Mouse (Mus musculus) CH12.LX (cell line): ENCODE data around the gene Tmem145. TPM values are rescaled to one million over a fixed set of nuclear protein-coding genes. Genes with fewer than 3 reads are reported as not detected.

Experiments used
- DNase-seq: peaks from one replicate; pipeline ENCODE4 v3.0.0-alpha.2; 2013; ENCODE audit errors: extremely low read depth
- H3K27ac ChIP-seq: 2 replicates; pipeline ENCODE4 v1.5.1; 2012; ENCODE audit warnings: low read depth, mild to moderate bottlenecking, control low read depth, moderate library complexity; ENCODE audit not compliant: insufficient read depth
- H3K27me3 ChIP-seq: replicated peaks from 2 replicates; pipeline ENCODE3; 2012; ENCODE audit warnings: inconsistent platforms
- H3K36me3 ChIP-seq, 2 experiments: replicated peaks in 1 of 2; 2 replicates each; pipeline versions ENCODE3 to v1.6.1; 2012; ENCODE audit warnings: inconsistent platforms in 1 of 2, low read length in 1 of 2, mild to moderate bottlenecking in 1 of 2, mixed read lengths in 1 of 2, moderate library complexity in 1 of 2; ENCODE audit not compliant: control insufficient read depth in 1 of 2, insufficient read depth in 1 of 2
- H3K4me1 ChIP-seq, 2 experiments: 2 replicates each; pipeline ENCODE4 v1.6.1; 2012; ENCODE audit warnings: inconsistent platforms in 1 of 2, moderate library complexity in 1 of 2; ENCODE audit not compliant: insufficient read depth in 2 of 2, control insufficient read depth in 1 of 2
- H3K4me2 ChIP-seq: 2 replicates; pipeline ENCODE4 v1.6.1; 2012; ENCODE audit warnings: low read depth, mild to moderate bottlenecking, control low read depth; ENCODE audit not compliant: poor library complexity, insufficient read depth, severe bottlenecking
- H3K4me3 ChIP-seq, 3 experiments: fragments of 150-350 bp in 1 of 3; sonication (generic) in 1 of 3; replicated peaks in 1 of 3; 2 replicates each; pipeline versions ENCODE3 to v1.5.1; 2011 to 2012; ENCODE audit warnings: low read depth in 2 of 3, low read length in 2 of 3, mild to moderate bottlenecking in 2 of 3, moderate library complexity in 2 of 3, control low read depth in 1 of 3, improper control_type of control experiment in 1 of 3, inconsistent platforms in 1 of 3, mixed read lengths in 1 of 3; ENCODE audit not compliant: poor library complexity in 1 of 3
- H3K79me2 ChIP-seq: replicated peaks from 2 replicates; pipeline ENCODE4 v1.6.1; 2012; ENCODE audit warnings: mild to moderate bottlenecking, moderate library complexity; ENCODE audit not compliant: control insufficient read depth, poor library complexity, insufficient read depth, severe bottlenecking; ENCODE audit errors: extremely low read depth
- H3K9ac ChIP-seq: 2 replicates; pipeline ENCODE4 v1.6.1; 2012; ENCODE audit warnings: low read depth, mild to moderate bottlenecking, control low read depth, moderate library complexity; ENCODE audit not compliant: insufficient read depth
- H3K9me3 ChIP-seq: replicated peaks from 2 replicates; pipeline ENCODE3; 2012; ENCODE audit warnings: low read length, inconsistent platforms, mixed read lengths
- CHD1 ChIP-seq: IDR thresholded peaks from 2 replicates; pipeline ENCODE4 v1.6.1; 2012; ENCODE audit warnings: low read depth, low read length, improper control_type of control experiment, inconsistent platforms
- EP300 ChIP-seq: IDR thresholded peaks from 2 replicates; pipeline ENCODE4 v1.6.1; 2011; ENCODE audit warnings: low read length, improper control_type of control experiment
- HCFC1 ChIP-seq: IDR thresholded peaks from 2 replicates; pipeline ENCODE4 v1.6.1; 2012; ENCODE audit warnings: low read depth, mild to moderate bottlenecking, inconsistent platforms, low read length, improper control_type of control experiment
- JUN ChIP-seq: IDR thresholded peaks from 2 replicates; pipeline ENCODE4 v1.6.1; 2011; ENCODE audit warnings: low read depth, mild to moderate bottlenecking, low read length, improper control_type of control experiment, moderate library complexity; ENCODE audit not compliant: insufficient read depth
- KAT2A ChIP-seq: IDR thresholded peaks from 2 replicates; pipeline ENCODE4 v1.6.1; 2012; ENCODE audit warnings: low read length, improper control_type of control experiment, inconsistent platforms; ENCODE audit not compliant: insufficient replicate concordance
- MAZ ChIP-seq: IDR thresholded peaks from 2 replicates; pipeline ENCODE4 v1.6.1; 2012; ENCODE audit warnings: low read depth, mild to moderate bottlenecking, inconsistent platforms, low read length, improper control_type of control experiment, moderate library complexity
- MEF2A ChIP-seq: IDR thresholded peaks from 2 replicates; pipeline ENCODE4 v1.6.1; 2014; ENCODE audit warnings: low read depth, mild to moderate bottlenecking, inconsistent platforms, low read length, improper control_type of control experiment, borderline replicate concordance
- MXI1 ChIP-seq: IDR thresholded peaks from 2 replicates; pipeline ENCODE4 v1.6.1; 2011; ENCODE audit warnings: mild to moderate bottlenecking, low read depth, low read length, improper control_type of control experiment
- MYC ChIP-seq: IDR thresholded peaks from 2 replicates; pipeline ENCODE4 v1.6.1; 2011; ENCODE audit warnings: low read depth, mild to moderate bottlenecking, improper control_type of control experiment, low read length
- NRF1 ChIP-seq: IDR thresholded peaks from 2 replicates; pipeline ENCODE4 v1.6.1; 2014; ENCODE audit warnings: low read depth, mild to moderate bottlenecking, inconsistent platforms, low read length, improper control_type of control experiment, moderate library complexity
- RCOR1 ChIP-seq: conservative IDR thresholded peaks from 2 replicates; pipeline ENCODE4 v1.6.1; 2012; ENCODE audit warnings: low read depth, mild to moderate bottlenecking, inconsistent platforms, low read length, improper control_type of control experiment
- USF1 ChIP-seq: IDR thresholded peaks from 2 replicates; pipeline ENCODE4 v1.6.1; 2014; ENCODE audit warnings: low read depth, mild to moderate bottlenecking, inconsistent platforms, low read length, improper control_type of control experiment
- USF2 ChIP-seq: conservative IDR thresholded peaks from 2 replicates; pipeline ENCODE4 v1.6.1; 2011; ENCODE audit warnings: low read depth, low read length, improper control_type of control experiment
- ZC3H11A ChIP-seq: IDR thresholded peaks from 2 replicates; pipeline ENCODE4 v1.6.1; 2012; ENCODE audit warnings: low read depth, mild to moderate bottlenecking, inconsistent platforms, low read length, improper control_type of control experiment
- ZKSCAN1 ChIP-seq: IDR thresholded peaks from 2 replicates; pipeline ENCODE4 v1.6.1; 2012; ENCODE audit warnings: low read depth, inconsistent platforms, low read length, improper control_type of control experiment, borderline replicate concordance
- ZMIZ1 ChIP-seq: IDR thresholded peaks from 2 replicates; pipeline ENCODE4 v1.6.1; 2012; ENCODE audit warnings: low read depth, mild to moderate bottlenecking, inconsistent platforms, low read length, improper control_type of control experiment
- dilution Hi-C: fragments of 300-500 bp; cut with MboI; formaldehyde crosslinking; loops from 2 replicates; pipeline ENCODE4 v1.14.3; 2020; ENCODE audit warnings: low sequenced_read_pairs; ENCODE audit not compliant: extremely low pct_unique_long_range_greater_than_20kb, extremely low pct_ligation_motif_present
- in situ Hi-C: fragments of 300-500 bp; cut with MboI; formaldehyde crosslinking; loops from 3 replicates; pipeline ENCODE4 v1.14.3; 2019; ENCODE audit warnings: low sequenced_read_pairs, low pct_ligation_motif_present, low pct_unique_long_range_greater_than_20kb, mixed read lengths
- polyA plus RNA-seq: library from polyadenylated mRNA; unstranded; fragments of >175 nt; gene quantifications from 2 replicates; pipeline ENCODE4 v1.2.1, GENCODE M21; 2012; ENCODE audit warnings: low read depth; ENCODE audit not compliant: insufficient read length
- total RNA-seq, 2 experiments: library from RNA; depleted of rRNA; stranded (reverse); fragments of 300-350 nt in 1 of 2; fragments of >200 nt in 1 of 2; gene quantifications; 2 replicates each; pipeline ENCODE4 v1.2.3; 2012 to 2014

Tmem145 gene
- total and polyA plus RNA-seq, 3 experiments: 0.10 TPM; not detected in 2

- TF ChIP-seq JUN: no peak
- no peak for TF ChIP-seq RCOR1
- TF ChIP-seq ZKSCAN1: no peak
- no peak for TF ChIP-seq MYC
- no peak for TF ChIP-seq USF2
- no peak for TF ChIP-seq USF1
- TF ChIP-seq MAZ: no peak
- TF ChIP-seq MEF2A: no peak
- no peak for TF ChIP-seq KAT2A
- TF ChIP-seq ZMIZ1: no peak
- no peak for TF ChIP-seq HCFC1
- TF ChIP-seq EP300: no peak
- TF ChIP-seq, all 38 proteins: peak for 0
- H3K9me3 ChIP-seq: no peaks in the 10 kb centered on the region
- peaks cover 36% of the 10 kb centered on the region for H3K27me3 ChIP-seq
- no peak within 1 kb of the TSS for H3K4me3 ChIP-seq
- H3K4me1 ChIP-seq: peaks cover 6 to 30% of the 10 kb centered on the region in 2 experiments
- H3K9ac ChIP-seq: no peak within 1 kb of the TSS
- H3K27ac ChIP-seq: no peak within 1 kb of the TSS
- no peaks in the 10 kb centered on the region for H3K79me2 ChIP-seq
- in situ Hi-C loops (no loop called here), dilution Hi-C loops (no loop called here)
- H3K4me2 ChIP-seq: no peak within 1 kb of the TSS
- peaks cover 0 to 2% of the 10 kb centered on the region in 2 experiments for H3K36me3 ChIP-seq
- DNase-seq: no peak
These were observed 4.8 kb upstream of the Tmem145 start, which contains the start of gene Prr19 for GRCm38 (mm10) chr7:25301063-25301462. Gene Prr19 (plus strand): TSS chr7:25301411.

GRCm38 (mm10) chr7:25303003-25303684 lies 2.8 kb upstream of the Tmem145 start:
- H3K79me2 ChIP-seq: no peaks in the 10 kb centered on the region
- H3K9ac ChIP-seq: no peak overlapping the region
- dilution Hi-C loops (no loop called here), in situ Hi-C loops (no loop called here)
- H3K9me3 ChIP-seq: no peaks in the 10 kb centered on the region
- H3K36me3 ChIP-seq: no peaks in the 10 kb centered on the region
- no peak overlapping the region for H3K4me3 ChIP-seq
- peaks cover 55% of the 10 kb centered on the region for H3K27me3 ChIP-seq
- no peak overlapping the region for H3K4me2 ChIP-seq
- no peak for TF ChIP-seq KAT2A
- DNase-seq: no peak
- H3K4me1 ChIP-seq: peaks cover 3 to 9% of the 10 kb centered on the region in 2 experiments; a peak in 2 of 4 replicates
- no peak overlapping the region for H3K27ac ChIP-seq

- Histone ChIP-seq H3K36me3 (no peaks in the 10 kb centered on the region), H3K9me3 (no peaks in the 10 kb centered on the region), H3K79me2 (no peaks in the 10 kb centered on the region), H3K9ac (no peak overlapping the region), H3K4me1 (peaks cover 2 to 4% of the 10 kb centered on the region in 2 experiments; a peak in 2 of 4 replicates), H3K4me3 (no peak overlapping the region), H3K4me2 (no peak overlapping the region), H3K27me3 (peaks cover 60% of the 10 kb centered on the region), H3K27ac (no peak overlapping the region)
- in situ Hi-C loops (no loop called here), dilution Hi-C loops (no loop called here)
- no peak for DNase-seq
- TF ChIP-seq ZC3H11A (no peak), ZMIZ1 (no peak), CHD1 (no peak), USF2 (no peak), MXI1 (no peak), NRF1 (no peak)
These were observed 2.3 kb upstream of the Tmem145 start for GRCm38 (mm10) chr7:25303685-25304006.
